Mouse (Mus musculus): ENCODE results near the gene Icam4. TPM values are rescaled to one million over a fixed set of nuclear protein-coding genes. Genes with fewer than 3 reads are reported as not detected.

Icam4 gene
- polyA plus RNA-seq, 1 experiment from 2014 or later, result 1.0 TPM

DNA sequence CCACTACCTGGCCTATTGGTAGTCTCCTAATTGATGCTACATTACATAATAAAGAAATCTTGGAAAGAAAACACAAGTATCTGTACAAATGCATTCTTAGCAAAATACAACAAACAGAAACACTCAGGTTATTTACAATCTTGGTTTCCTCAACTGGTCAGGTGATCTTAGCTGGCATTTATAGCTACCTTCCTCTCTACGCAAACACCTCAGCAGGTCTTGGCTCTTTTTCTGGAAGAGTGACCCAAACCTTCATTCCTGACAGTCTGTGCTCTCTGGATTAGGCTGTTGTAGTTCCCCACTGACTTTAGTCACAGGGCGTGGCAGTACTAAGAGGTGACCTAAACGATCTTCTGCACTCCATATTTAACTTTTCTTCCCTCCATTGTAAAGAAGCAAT is 16.1 kb downstream of the Icam4 start:
- Histone ChIP-seq H3K27me3 (ENCODE audit: control insufficient read depth, insufficient read depth, low read length) (no peaks in the 10 kb centered on the region), H3K9me3 (ENCODE audit: control insufficient read depth, low read depth, low read length) (no peaks in the 10 kb centered on the region), H3K27ac (ENCODE audit: low read length) (no peak overlapping the region), H3K36me3 (ENCODE audit: control insufficient read depth, insufficient read depth, low read length) (no peaks in the 10 kb centered on the region), H3K4me2 (replicated peaks; ENCODE audit: low read depth, low read length) (no peak overlapping the region), H3K4me3 (ENCODE audit: low read depth, low read length) (no peak overlapping the region), H3K9ac (replicated peaks; ENCODE audit: low read depth, low read length) (no peak overlapping the region), H3K4me1 (ENCODE audit: control insufficient read depth, insufficient read depth, low read length) (peaks cover 3% of the 10 kb centered on the region; the same call in 1 of the 2 replicates)
- ATAC-seq (ENCODE audit: insufficient number of reproducible peaks, insufficient read depth, low FRiP score, low read depth), result no peak
- WGBS, result 80% methylated on average over 3 of the region's 3 CpGs

GRCm38 (mm10) chr9:21051578-21051977 is 22.4 kb downstream of the Icam4 start:
- Histone ChIP-seq H3K36me3 (ENCODE audit: control insufficient read depth, insufficient read depth, low read length) (no peaks in the 10 kb centered on the region), H3K4me3 (ENCODE audit: low read depth, low read length) (no peak overlapping the region), H3K27ac (ENCODE audit: low read length) (no peak overlapping the region), H3K4me2 (replicated peaks; ENCODE audit: low read depth, low read length) (no peak overlapping the region), H3K27me3 (ENCODE audit: control insufficient read depth, insufficient read depth, low read length) (no peaks in the 10 kb centered on the region), H3K9ac (replicated peaks; ENCODE audit: low read depth, low read length) (no peak overlapping the region), H3K9me3 (ENCODE audit: control insufficient read depth, low read depth, low read length) (no peaks in the 10 kb centered on the region), H3K4me1 (ENCODE audit: control insufficient read depth, insufficient read depth, low read length) (no peaks in the 10 kb centered on the region)
- ATAC-seq (ENCODE audit: insufficient number of reproducible peaks, insufficient read depth, low FRiP score, low read depth), result no peak
- WGBS, result 51% methylated on average over 10 of the region's 10 CpGs

DNA sequence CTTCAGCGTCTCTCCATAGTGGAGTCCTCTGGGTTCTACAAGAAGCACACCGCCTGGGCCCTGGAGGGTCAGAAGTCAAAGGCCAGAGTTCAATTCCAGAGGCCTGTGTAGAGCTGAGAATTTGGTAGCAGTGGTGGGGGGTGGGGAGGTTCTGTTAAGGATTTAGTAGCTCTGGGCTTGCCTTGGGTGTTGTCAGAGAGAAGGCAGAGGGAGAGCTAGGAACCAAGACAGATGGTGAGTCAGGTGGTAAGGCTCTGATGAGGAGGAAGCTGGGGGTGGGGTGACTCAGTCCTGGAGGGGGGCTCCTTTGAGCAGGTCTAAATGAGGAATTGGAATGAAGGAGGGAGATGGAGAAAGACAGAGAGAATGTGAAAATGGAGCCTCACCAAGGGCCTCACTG is 33.8 kb downstream of the Icam4 start:
- H3K4me3 ChIP-seq (ENCODE audit: low read depth, low read length), result no peak overlapping the region
- no peaks in the 10 kb centered on the region for H3K4me1 ChIP-seq (ENCODE audit: control insufficient read depth, insufficient read depth, low read length)
- H3K9me3 ChIP-seq (ENCODE audit: control insufficient read depth, low read depth, low read length), result no peaks in the 10 kb centered on the region
- no peak overlapping the region for H3K9ac ChIP-seq (replicated peaks; ENCODE audit: low read depth, low read length)
- 83% methylated on average over 2 of the region's 2 CpGs for WGBS
- no peaks in the 10 kb centered on the region for H3K27me3 ChIP-seq (ENCODE audit: control insufficient read depth, insufficient read depth, low read length)
- peaks cover 17% of the 10 kb centered on the region for H3K36me3 ChIP-seq (ENCODE audit: control insufficient read depth, insufficient read depth, low read length)
- H3K27ac ChIP-seq (ENCODE audit: low read length), result no peak overlapping the region
- no peak overlapping the region for H3K4me2 ChIP-seq (replicated peaks; ENCODE audit: low read depth, low read length)
- ATAC-seq (ENCODE audit: insufficient number of reproducible peaks, insufficient read depth, low FRiP score, low read depth), result no peak

GRCm38 (mm10) chr9:21067006-21067684 is 38.0 kb downstream of the Icam4 start, which contains the start of gene Zglp1:
Gene Zglp1, minus strand, starts transcription at chr9:21067093.
- no peak within 1 kb of the TSS for H3K4me3 ChIP-seq (ENCODE audit: low read depth, low read length)
- no peaks in the 10 kb centered on the region for H3K27me3 ChIP-seq (ENCODE audit: control insufficient read depth, insufficient read depth, low read length)
- no peaks in the 10 kb centered on the region for H3K9me3 ChIP-seq (ENCODE audit: control insufficient read depth, low read depth, low read length)
- H3K36me3 ChIP-seq (ENCODE audit: control insufficient read depth, insufficient read depth, low read length), result peaks cover 24% of the 10 kb centered on the region
- no peak within 1 kb of the TSS for H3K27ac ChIP-seq (ENCODE audit: low read length)
- WGBS, result 85% methylated on average over 27 of the region's 27 CpGs
- peaks cover under 1% of the 10 kb centered on the region; the same call in 1 of the 2 replicates for H3K4me1 ChIP-seq (ENCODE audit: control insufficient read depth, insufficient read depth, low read length)
- H3K9ac ChIP-seq (replicated peaks; ENCODE audit: low read depth, low read length), result no peak within 1 kb of the TSS
- ATAC-seq (ENCODE audit: insufficient number of reproducible peaks, insufficient read depth, low FRiP score, low read depth), result no peak
- H3K4me2 ChIP-seq (replicated peaks; ENCODE audit: low read depth, low read length), result no peak within 1 kb of the TSS

DNA sequence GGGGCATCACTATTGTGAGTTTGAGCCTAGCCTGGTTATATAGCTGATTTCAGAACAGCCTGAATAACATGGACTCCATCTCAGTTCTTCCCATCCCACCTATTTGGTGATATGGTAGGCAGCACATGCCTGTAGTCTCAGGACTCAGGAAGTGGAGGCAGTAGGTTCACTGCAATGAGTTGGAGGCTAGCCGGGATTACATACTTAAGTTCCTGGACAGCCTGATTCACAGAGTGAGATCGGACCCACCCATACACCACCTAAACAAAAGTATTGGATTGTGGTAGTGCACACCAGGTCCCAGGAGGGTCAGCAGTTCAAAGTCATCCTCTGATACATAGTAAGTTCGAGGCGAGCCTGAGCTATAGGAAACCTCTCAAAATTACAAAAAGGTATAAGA is 43.5 kb downstream of the Icam4 start:
- Histone ChIP-seq H3K9ac (replicated peaks; ENCODE audit: low read depth, low read length) (peak overlapping the region; percentile 70), H3K27me3 (ENCODE audit: control insufficient read depth, insufficient read depth, low read length) (no peaks in the 10 kb centered on the region), H3K4me1 (ENCODE audit: control insufficient read depth, insufficient read depth, low read length) (peaks cover 7% of the 10 kb centered on the region; the same call in 1 of the 2 replicates), H3K36me3 (ENCODE audit: control insufficient read depth, insufficient read depth, low read length) (peaks cover 34% of the 10 kb centered on the region), H3K4me3 (ENCODE audit: low read depth, low read length) (peak overlapping the region; percentile 49), H3K9me3 (ENCODE audit: control insufficient read depth, low read depth, low read length) (no peaks in the 10 kb centered on the region), H3K4me2 (replicated peaks; ENCODE audit: low read depth, low read length) (peak overlapping the region; percentile 67), H3K27ac (ENCODE audit: low read length) (no peak overlapping the region; the same call in 1 of the 2 replicates)
- peak; percentile 26; the same call in 1 of the 2 replicates for ATAC-seq (ENCODE audit: insufficient number of reproducible peaks, insufficient read depth, low FRiP score, low read depth)
- WGBS, result 12% methylated on average over 4 of the region's 4 CpGs

DNA sequence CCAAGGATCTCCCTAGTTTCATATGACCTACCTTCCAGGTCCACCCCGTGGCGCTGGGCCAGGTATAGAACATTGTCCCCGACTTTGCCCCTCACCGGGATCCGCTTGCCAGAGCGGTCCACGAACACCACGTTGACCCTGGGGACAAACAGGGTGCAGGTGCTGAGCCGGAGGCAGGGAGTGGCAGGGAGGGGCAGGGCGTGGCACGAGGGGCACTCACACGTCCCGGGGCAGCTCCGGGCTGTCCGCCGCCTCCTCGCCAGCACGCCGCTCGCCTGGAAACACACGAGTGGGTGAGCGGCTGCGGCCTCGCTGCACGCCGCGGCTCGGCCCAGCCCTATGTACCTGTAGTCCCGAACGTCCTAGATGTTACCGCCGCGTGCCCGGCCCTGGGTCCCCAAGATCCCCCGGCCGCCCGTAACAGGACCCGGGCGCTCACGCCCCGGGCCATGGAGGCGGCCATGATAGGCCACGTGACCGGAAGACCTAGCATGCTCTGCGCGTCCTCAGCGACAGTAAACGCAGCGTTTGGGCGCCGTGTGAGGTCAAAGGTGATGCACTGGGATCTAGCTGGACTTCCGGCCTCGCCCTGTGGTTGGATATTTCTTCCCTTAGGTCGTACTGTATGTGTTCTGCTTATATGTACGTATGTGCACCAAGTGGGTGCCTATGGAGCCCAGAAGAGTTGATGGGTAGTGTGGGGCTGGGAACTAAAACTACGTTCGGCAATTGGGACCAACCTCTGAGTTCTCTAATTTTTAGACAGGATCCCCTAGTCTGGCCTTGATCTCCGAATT is 44.1 kb downstream of the Icam4 start, which contains the start of the genes Gm49373 and Fdx1l:
TSS of gene Gm49373 (minus strand) at position 53 of the 797 bp plus-strand sequence.
TSS of gene Fdx1l (minus strand) at position 571 of the 797 bp plus-strand sequence.
- peaks cover 7% of the 10 kb centered on the region; the same call in 1 of the 2 replicates for H3K4me1 ChIP-seq (ENCODE audit: control insufficient read depth, insufficient read depth, low read length)
- 3% methylated on average over 58 of the region's 58 CpGs for WGBS
- peaks cover 35% of the 10 kb centered on the region for H3K36me3 ChIP-seq (ENCODE audit: control insufficient read depth, insufficient read depth, low read length)
- no peaks in the 10 kb centered on the region for H3K27me3 ChIP-seq (ENCODE audit: control insufficient read depth, insufficient read depth, low read length)
- peak within 1 kb of the TSS; percentile 67 for H3K4me2 ChIP-seq (replicated peaks; ENCODE audit: low read depth, low read length)
- peak within 1 kb of the TSS; percentile 70 for H3K9ac ChIP-seq (replicated peaks; ENCODE audit: low read depth, low read length)
- H3K4me3 ChIP-seq (ENCODE audit: low read depth, low read length), result peak within 1 kb of the TSS; percentile 49
- peak within 1 kb of the TSS; percentile 5; the same call in 1 of the 2 replicates for H3K27ac ChIP-seq (ENCODE audit: low read length)
- no peaks in the 10 kb centered on the region for H3K9me3 ChIP-seq (ENCODE audit: control insufficient read depth, low read depth, low read length)
- ATAC-seq (ENCODE audit: insufficient number of reproducible peaks, insufficient read depth, low FRiP score, low read depth), result peak; percentile 92

DNA sequence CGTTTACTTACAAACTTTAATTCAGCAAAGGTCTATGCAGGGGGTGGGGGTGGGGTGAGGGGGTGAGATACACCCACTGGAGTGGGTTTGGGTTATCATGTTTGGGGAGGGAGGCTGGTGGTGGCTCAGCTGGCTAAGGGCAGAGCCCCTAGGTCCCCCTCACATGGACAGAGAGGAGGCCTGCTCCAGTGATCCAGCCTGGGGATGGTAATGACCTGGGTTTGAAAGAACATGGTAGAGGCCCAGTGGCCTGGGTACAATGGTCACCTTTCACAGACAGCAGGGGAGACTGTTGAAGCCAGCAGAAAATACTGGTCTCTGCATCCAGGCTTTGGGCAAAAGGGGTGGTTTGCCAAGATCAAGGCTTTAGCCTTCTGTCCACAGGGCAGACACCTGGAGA is 45.0 kb downstream of the Icam4 start:
- Histone ChIP-seq H3K4me1 (ENCODE audit: control insufficient read depth, insufficient read depth, low read length) (peaks cover 7% of the 10 kb centered on the region; the same call in 1 of the 2 replicates), H3K4me3 (ENCODE audit: low read depth, low read length) (no peak overlapping the region), H3K9me3 (ENCODE audit: control insufficient read depth, low read depth, low read length) (no peaks in the 10 kb centered on the region), H3K36me3 (ENCODE audit: control insufficient read depth, insufficient read depth, low read length) (peaks cover 44% of the 10 kb centered on the region), H3K27ac (ENCODE audit: low read length) (no peak overlapping the region), H3K27me3 (ENCODE audit: control insufficient read depth, insufficient read depth, low read length) (no peaks in the 10 kb centered on the region), H3K9ac (replicated peaks; ENCODE audit: low read depth, low read length) (no peak overlapping the region), H3K4me2 (replicated peaks; ENCODE audit: low read depth, low read length) (no peak overlapping the region)
- WGBS, result 62% methylated on average over 1 of the region's 1 CpGs
- no peak for ATAC-seq (ENCODE audit: insufficient number of reproducible peaks, insufficient read depth, low FRiP score, low read depth)

- Histone ChIP-seq H3K36me3 (ENCODE audit: control insufficient read depth, insufficient read depth, low read length) (peaks cover 53% of the 10 kb centered on the region), H3K4me2 (replicated peaks; ENCODE audit: low read depth, low read length) (no peak overlapping the region), H3K4me3 (ENCODE audit: low read depth, low read length) (no peak overlapping the region), H3K4me1 (ENCODE audit: control insufficient read depth, insufficient read depth, low read length) (peaks cover 7% of the 10 kb centered on the region; the same call in 1 of the 2 replicates), H3K27me3 (ENCODE audit: control insufficient read depth, insufficient read depth, low read length) (no peaks in the 10 kb centered on the region), H3K27ac (ENCODE audit: low read length) (no peak overlapping the region), H3K9ac (replicated peaks; ENCODE audit: low read depth, low read length) (no peak overlapping the region), H3K9me3 (ENCODE audit: control insufficient read depth, low read depth, low read length) (no peaks in the 10 kb centered on the region)
- ATAC-seq (ENCODE audit: insufficient number of reproducible peaks, insufficient read depth, low FRiP score, low read depth), result no peak
- WGBS, result 93% methylated on average over 3 of the region's 3 CpGs
Measured at GRCm38 (mm10) chr9:21075625-21076024, 46.5 kb downstream of the Icam4 start.

Data from stomach, embryonic 14.5 days (tissue).